Mouse (Mus musculus): ENCODE measurements around the gene Rab10. TPM values are rescaled to one million over a fixed set of nuclear protein-coding genes. Genes with fewer than 3 reads are reported as not detected.

The Rab10 gene
- polyA plus RNA-seq, 1 experiment from 2014 or later = 58.4 TPM

DNA sequence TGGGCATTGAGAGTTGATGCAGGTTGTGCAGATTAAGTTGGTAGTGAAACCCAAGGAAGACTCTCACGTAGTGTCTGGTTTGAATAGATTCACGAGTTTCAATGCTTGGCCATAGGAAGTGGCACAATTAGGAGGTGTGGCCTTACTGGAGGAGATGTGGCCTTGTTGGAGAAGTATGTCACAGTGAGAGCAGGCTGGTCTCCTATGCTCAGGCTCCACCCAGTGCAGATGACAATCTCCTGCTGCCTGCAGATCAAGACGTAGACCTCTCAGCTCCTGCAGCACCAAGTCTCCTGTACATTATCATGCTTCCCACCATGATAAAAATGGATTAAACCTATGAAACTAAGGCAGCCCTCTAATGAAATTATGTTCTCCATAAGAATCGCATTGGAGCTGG is 18.7 kb downstream of the Rab10 start:
- Histone ChIP-seq H3K4me2 (replicated peaks; ENCODE audit: low read depth, low read length) (no peak overlapping the region), H3K27ac (ENCODE audit: low read length) (no peak overlapping the region), H3K36me3 (ENCODE audit: insufficient read depth, low read length) (no peaks in the 10 kb centered on the region), H3K4me1 (ENCODE audit: insufficient read depth, low read depth, low read length) (no peaks in the 10 kb centered on the region), H3K27me3 (replicated peaks; ENCODE audit: insufficient read depth, low read length) (no peaks in the 10 kb centered on the region), H3K9me3 (ENCODE audit: low read length) (no peaks in the 10 kb centered on the region), H3K9ac (replicated peaks; ENCODE audit: low read depth) (no peak overlapping the region), H3K4me3 (ENCODE audit: low read depth, low read length) (no peak overlapping the region)
- TF ChIP-seq CTCF (IDR thresholded peaks at IDR 0.05) (no peak), EP300 (IDR thresholded peaks at IDR 0.05) (no peak)
- DNase-seq (ENCODE audit: low spot score) (no peak), ATAC-seq (no peak)
- WGBS = 70% methylated on average over 4 of the region's 4 CpGs

DNA sequence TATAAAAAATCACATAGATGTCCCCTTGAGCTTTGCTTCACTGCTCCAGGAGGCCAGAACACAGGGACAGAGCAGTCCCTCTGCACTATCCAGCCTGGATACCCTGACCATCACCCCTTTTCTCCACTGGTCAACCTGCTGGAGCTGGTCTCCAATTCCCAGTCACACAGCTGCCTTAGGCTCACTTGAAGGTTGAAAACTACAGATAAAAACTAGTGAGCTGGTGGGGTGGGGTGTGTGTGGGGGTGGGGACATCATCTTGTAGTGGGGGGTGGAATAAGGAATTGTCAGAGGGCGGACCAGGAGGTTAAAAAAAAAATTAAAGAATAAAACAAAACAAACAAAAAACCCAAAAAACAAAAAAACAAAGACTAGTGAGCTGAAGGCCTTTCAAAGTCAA is 21.3 kb downstream of the Rab10 start:
- Histone ChIP-seq H3K9ac (replicated peaks; ENCODE audit: low read depth) (no peak overlapping the region), H3K27ac (ENCODE audit: low read length) (no peak overlapping the region), H3K27me3 (replicated peaks; ENCODE audit: insufficient read depth, low read length) (no peaks in the 10 kb centered on the region), H3K4me2 (replicated peaks; ENCODE audit: low read depth, low read length) (no peak overlapping the region), H3K36me3 (ENCODE audit: insufficient read depth, low read length) (no peaks in the 10 kb centered on the region), H3K4me3 (ENCODE audit: low read depth, low read length) (no peak overlapping the region), H3K9me3 (ENCODE audit: low read length) (no peaks in the 10 kb centered on the region), H3K4me1 (ENCODE audit: insufficient read depth, low read depth, low read length) (peaks cover 6% of the 10 kb centered on the region; the same call in 1 of the 2 replicates)
- DNase-seq (ENCODE audit: low spot score) = no peak
- no peak for ATAC-seq
- WGBS = 100% methylated on average over 1 of the region's 1 CpGs
- no peak for TF ChIP-seq CTCF (IDR thresholded peaks at IDR 0.05)
- no peak for TF ChIP-seq EP300 (IDR thresholded peaks at IDR 0.05)

DNA sequence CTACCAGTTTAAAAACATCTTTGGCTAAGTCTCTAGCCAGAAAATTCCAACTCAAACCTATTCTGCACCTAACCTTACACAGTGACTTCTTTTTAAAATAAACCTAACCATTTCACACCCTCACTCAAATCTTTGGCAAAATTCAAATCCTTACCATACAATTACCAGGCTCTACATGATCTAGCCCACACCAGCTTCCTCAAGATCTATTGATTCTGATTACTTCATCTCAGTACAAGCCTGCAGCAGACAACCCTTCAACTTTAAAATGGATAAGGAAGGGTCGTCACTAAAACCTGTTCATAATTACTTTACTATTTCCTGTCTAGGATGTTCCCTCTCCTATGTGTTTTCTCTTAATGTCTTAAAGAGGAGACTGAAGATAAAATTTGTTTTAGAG is 23.9 kb downstream of the Rab10 start:
- H3K4me3 ChIP-seq (ENCODE audit: low read depth, low read length) = no peak overlapping the region
- DNase-seq (ENCODE audit: low spot score) (no peak), ATAC-seq (no peak)
- H3K4me1 ChIP-seq (ENCODE audit: insufficient read depth, low read depth, low read length) = peaks cover 6% of the 10 kb centered on the region; the same call in 1 of the 2 replicates
- no peak overlapping the region for H3K27ac ChIP-seq (ENCODE audit: low read length)
- no peak for TF ChIP-seq CTCF (IDR thresholded peaks at IDR 0.05)
- no peak for TF ChIP-seq EP300 (IDR thresholded peaks at IDR 0.05)
- no peaks in the 10 kb centered on the region for H3K9me3 ChIP-seq (ENCODE audit: low read length)
- no peaks in the 10 kb centered on the region for H3K27me3 ChIP-seq (replicated peaks; ENCODE audit: insufficient read depth, low read length)
- H3K9ac ChIP-seq (replicated peaks; ENCODE audit: low read depth) = no peak overlapping the region
- H3K4me2 ChIP-seq (replicated peaks; ENCODE audit: low read depth, low read length) = no peak overlapping the region
- no peaks in the 10 kb centered on the region for H3K36me3 ChIP-seq (ENCODE audit: insufficient read depth, low read length)
- 54% methylated on average over 1 of the region's 1 CpGs for WGBS

DNA sequence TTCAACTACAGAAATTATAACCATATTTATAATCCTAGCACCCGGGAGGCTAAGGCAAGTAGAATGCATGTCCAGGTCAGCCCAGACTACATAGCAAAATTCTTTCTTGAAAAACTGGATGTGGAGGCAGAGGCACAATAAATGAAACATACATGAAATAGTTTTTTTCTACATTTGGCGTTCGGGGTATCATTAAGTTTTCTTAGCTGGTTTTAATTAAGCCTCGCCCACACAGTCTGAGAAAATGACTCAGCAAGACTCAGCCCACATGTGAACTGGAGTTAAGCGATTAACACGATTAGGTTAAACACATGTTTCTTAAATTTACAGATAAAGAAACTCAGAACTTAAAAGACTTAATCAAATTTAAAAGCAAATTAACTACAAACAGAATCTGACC is 24.4 kb downstream of the Rab10 start:
- Histone ChIP-seq H3K4me2 (replicated peaks; ENCODE audit: low read depth, low read length) (no peak overlapping the region), H3K4me1 (ENCODE audit: insufficient read depth, low read depth, low read length) (peaks cover 6% of the 10 kb centered on the region; the same call in 1 of the 2 replicates), H3K36me3 (ENCODE audit: insufficient read depth, low read length) (no peaks in the 10 kb centered on the region), H3K9me3 (ENCODE audit: low read length) (no peaks in the 10 kb centered on the region), H3K27ac (ENCODE audit: low read length) (no peak overlapping the region), H3K4me3 (ENCODE audit: low read depth, low read length) (no peak overlapping the region), H3K27me3 (replicated peaks; ENCODE audit: insufficient read depth, low read length) (no peaks in the 10 kb centered on the region), H3K9ac (replicated peaks; ENCODE audit: low read depth) (no peak overlapping the region)
- TF ChIP-seq CTCF (IDR thresholded peaks at IDR 0.05) (no peak), EP300 (IDR thresholded peaks at IDR 0.05) (no peak)
- 91% methylated on average over 6 of the region's 6 CpGs for WGBS
- no peak for ATAC-seq
- DNase-seq (ENCODE audit: low spot score) = no peak

DNA sequence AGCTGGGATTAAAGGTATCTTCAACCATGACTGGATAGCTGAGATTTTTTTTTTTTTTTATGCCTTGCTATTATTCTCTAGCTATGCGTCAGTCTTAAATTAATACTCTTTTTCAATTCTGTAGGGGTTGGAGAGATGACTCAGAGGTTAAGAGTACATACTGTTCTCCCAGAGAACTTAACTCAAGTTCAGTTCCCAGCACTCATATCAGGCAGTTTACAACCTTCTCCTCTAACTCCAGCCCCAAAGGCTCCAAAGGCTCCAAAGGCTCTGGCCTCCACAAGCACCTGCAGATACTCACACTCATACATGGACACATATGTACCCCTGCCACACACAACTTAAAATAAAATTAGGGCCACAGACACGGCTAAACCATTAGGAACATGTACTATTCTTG is 25.3 kb downstream of the Rab10 start:
- ATAC-seq (peak; percentile 28), DNase-seq (ENCODE audit: low spot score) (no peak)
- no peak overlapping the region for H3K4me3 ChIP-seq (ENCODE audit: low read depth, low read length)
- H3K27me3 ChIP-seq (replicated peaks; ENCODE audit: insufficient read depth, low read length) = no peaks in the 10 kb centered on the region
- H3K9me3 ChIP-seq (ENCODE audit: low read length) = no peaks in the 10 kb centered on the region
- 73% methylated on average over 2 of the region's 2 CpGs for WGBS
- TF ChIP-seq EP300 (IDR thresholded peaks at IDR 0.05) = peak; percentile 73
- TF ChIP-seq CTCF (IDR thresholded peaks at IDR 0.05) = no peak
- H3K27ac ChIP-seq (ENCODE audit: low read length) = no peak overlapping the region
- H3K36me3 ChIP-seq (ENCODE audit: insufficient read depth, low read length) = no peaks in the 10 kb centered on the region
- no peak overlapping the region for H3K9ac ChIP-seq (replicated peaks; ENCODE audit: low read depth)
- H3K4me2 ChIP-seq (replicated peaks; ENCODE audit: low read depth, low read length) = no peak overlapping the region
- H3K4me1 ChIP-seq (ENCODE audit: insufficient read depth, low read depth, low read length) = peaks cover 6% of the 10 kb centered on the region; the same call in 1 of the 2 replicates

- Histone ChIP-seq H3K9ac (replicated peaks; ENCODE audit: low read depth) (no peak overlapping the region), H3K4me3 (ENCODE audit: low read depth, low read length) (no peak overlapping the region), H3K27me3 (replicated peaks; ENCODE audit: insufficient read depth, low read length) (no peaks in the 10 kb centered on the region), H3K36me3 (ENCODE audit: insufficient read depth, low read length) (no peaks in the 10 kb centered on the region), H3K4me2 (replicated peaks; ENCODE audit: low read depth, low read length) (no peak overlapping the region), H3K9me3 (ENCODE audit: low read length) (no peaks in the 10 kb centered on the region), H3K4me1 (ENCODE audit: insufficient read depth, low read depth, low read length) (peaks cover 6% of the 10 kb centered on the region; the same call in 1 of the 2 replicates), H3K27ac (ENCODE audit: low read length) (no peak overlapping the region)
- DNase-seq (ENCODE audit: low spot score) (no peak), ATAC-seq (no peak; the same call in 1 of the 2 replicates)
- no peak for TF ChIP-seq CTCF (IDR thresholded peaks at IDR 0.05)
- TF ChIP-seq EP300 (IDR thresholded peaks at IDR 0.05) = no peak
- WGBS = 70% methylated on average over 4 of the region's 4 CpGs
These were observed 25.8 kb downstream of the Rab10 start for GRCm38 (mm10) chr12:3283829-3284440.

Data from lung, postnatal 0 days (tissue).